Mouse (Mus musculus) thymus, adult 2 months (tissue): ENCODE data around the gene Wls. TPM values are rescaled to one million over a fixed set of nuclear protein-coding genes. Genes with fewer than 3 reads are reported as not detected.

Source experiments
- DNase-seq: peaks from one replicate; pipeline ENCODE4 v3.0.0; 2021
- H3K27ac ChIP-seq: fragments of 200-500 bp; 2 replicates; pipeline ENCODE4 v1.5.1; 2012; ENCODE audit warnings: low read length, control low read depth; ENCODE audit not compliant: control insufficient read depth, insufficient read depth
- H3K27me3 ChIP-seq: fragments of 200-500 bp; 2 replicates; pipeline ENCODE4 v1.6.1; 2012; ENCODE audit warnings: mild to moderate bottlenecking, low read length, moderate library complexity, mixed read lengths; ENCODE audit not compliant: control insufficient read depth, insufficient read depth
- H3K36me3 ChIP-seq: fragments of 200-500 bp; 2 replicates; pipeline ENCODE4 v1.6.1; 2012; ENCODE audit warnings: mild to moderate bottlenecking, low read length, moderate library complexity; ENCODE audit not compliant: control insufficient read depth, insufficient read depth
- H3K4me1 ChIP-seq: fragments of 200-500 bp; replicated peaks from 2 replicates; pipeline ENCODE4 v1.6.1; 2012; ENCODE audit warnings: low read length; ENCODE audit not compliant: control insufficient read depth, insufficient read depth
- H3K4me3 ChIP-seq: fragments of 200-500 bp; 2 replicates; pipeline ENCODE4 v1.5.1; 2012; ENCODE audit warnings: mild to moderate bottlenecking, low read length, control low read depth, moderate library complexity; ENCODE audit not compliant: control insufficient read depth, insufficient read depth
- CTCF ChIP-seq: fragments of 200-500 bp; IDR thresholded peaks from 2 replicates; pipeline ENCODE4 v1.5.1; 2012; ENCODE audit warnings: mild to moderate bottlenecking, control low read depth, low read length, moderate library complexity, borderline replicate concordance; ENCODE audit not compliant: control insufficient read depth, poor library complexity, insufficient read depth; ENCODE audit errors: extremely low read depth
- POLR2A ChIP-seq: fragments of 200-500 bp; IDR thresholded peaks from 2 replicates; pipeline ENCODE4 v1.6.1; 2012; ENCODE audit warnings: mild to moderate bottlenecking, low read length, control low read depth, moderate library complexity; ENCODE audit not compliant: control insufficient read depth, poor library complexity, insufficient read depth; ENCODE audit errors: extremely low read depth
- WGBS: fragments of 180-500 bp; shearing (Covaris S2); methylation state at CpG from one replicate; pipeline ENCODE4 v1.1.7; 2018; 5-methylcytosine and 5-hydroxymethylcytosine counted together
- polyA plus RNA-seq: library from polyadenylated mRNA; depleted of rRNA; stranded (reverse); fragments of >200 nt; gene quantifications from 2 replicates; pipeline ENCODE4 v1.2.3, GENCODE M21; 2012

The Wls gene
- polyA plus RNA-seq, 1 experiment: 26.1 TPM

- H3K4me3 ChIP-seq: no peak overlapping the region
- H3K4me1 ChIP-seq: no peaks in the 10 kb centered on the region
- DNase-seq: no peak
- H3K27me3 ChIP-seq: no peaks in the 10 kb centered on the region
- no peak overlapping the region for H3K27ac ChIP-seq
- TF ChIP-seq CTCF: no peak
- TF ChIP-seq POLR2A: no peak
- H3K36me3 ChIP-seq: no peaks in the 10 kb centered on the region
- WGBS: 93% methylated on average over 2 of the region's 2 CpGs
Measured at GRCm38 (mm10) chr3:159847410-159848016, 8.0 kb downstream of the Wls start.

- no peaks in the 10 kb centered on the region for H3K4me1 ChIP-seq
- DNase-seq: no peak
- TF ChIP-seq CTCF (no peak), POLR2A (no peak)
- H3K36me3 ChIP-seq: no peaks in the 10 kb centered on the region
- no peaks in the 10 kb centered on the region for H3K27me3 ChIP-seq
- H3K27ac ChIP-seq: no peak overlapping the region
- H3K4me3 ChIP-seq: no peak overlapping the region
Measured at GRCm38 (mm10) chr3:159848156-159848555, 8.7 kb downstream of the Wls start.

GRCm38 (mm10) chr3:159851476-159851875 is 12.0 kb downstream of the Wls start:
- DNase-seq: no peak
- WGBS: 100% methylated on average over 2 of the region's 2 CpGs
- TF ChIP-seq CTCF: no peak
- TF ChIP-seq POLR2A: no peak
- no peak overlapping the region for H3K27ac ChIP-seq
- no peak overlapping the region for H3K4me3 ChIP-seq
- H3K4me1 ChIP-seq: no peaks in the 10 kb centered on the region
- no peaks in the 10 kb centered on the region for H3K36me3 ChIP-seq
- no peaks in the 10 kb centered on the region for H3K27me3 ChIP-seq

- no peak overlapping the region for H3K4me3 ChIP-seq
- H3K4me1 ChIP-seq: no peaks in the 10 kb centered on the region
- WGBS: 95% methylated on average over 2 of the region's 2 CpGs
- H3K27ac ChIP-seq: no peak overlapping the region
- no peak for TF ChIP-seq CTCF
- no peak for TF ChIP-seq POLR2A
- DNase-seq: no peak
- H3K27me3 ChIP-seq: no peaks in the 10 kb centered on the region
- no peaks in the 10 kb centered on the region for H3K36me3 ChIP-seq
Measured at GRCm38 (mm10) chr3:159851980-159852379, 12.5 kb downstream of the Wls start.

- 28% methylated on average over 1 of the region's 1 CpGs for WGBS
- Histone ChIP-seq H3K36me3 (no peaks in the 10 kb centered on the region), H3K27me3 (no peaks in the 10 kb centered on the region), H3K4me1 (no peaks in the 10 kb centered on the region), H3K4me3 (no peak overlapping the region), H3K27ac (no peak overlapping the region)
- no peak for DNase-seq
- TF ChIP-seq CTCF (no peak), POLR2A (no peak)
Measured at GRCm38 (mm10) chr3:159857112-159857511, 17.6 kb downstream of the Wls start.

GRCm38 (mm10) chr3:159865691-159866090 is 26.2 kb downstream of the Wls start:
- DNase-seq: no peak
- no peak for TF ChIP-seq CTCF
- no peak for TF ChIP-seq POLR2A
- Histone ChIP-seq H3K36me3 (no peaks in the 10 kb centered on the region), H3K27me3 (no peaks in the 10 kb centered on the region), H3K4me3 (no peak overlapping the region), H3K27ac (no peak overlapping the region), H3K4me1 (no peaks in the 10 kb centered on the region)
- 80% methylated on average over 1 of the region's 1 CpGs for WGBS

GRCm38 (mm10) chr3:159878983-159879382 is 39.5 kb downstream of the Wls start:
- DNase-seq: no peak
- H3K27me3 ChIP-seq: no peaks in the 10 kb centered on the region

More at GRCm38 (mm10) chr3:159878983-159879382, 39.5 kb downstream of the Wls start:
- Histone ChIP-seq H3K4me3 (no peak overlapping the region), H3K36me3 (no peaks in the 10 kb centered on the region), H3K4me1 (no peaks in the 10 kb centered on the region), H3K27ac (no peak overlapping the region)
- TF ChIP-seq CTCF: no peak
- no peak for TF ChIP-seq POLR2A
